Mouse (Mus musculus) erythroblast, embryonic 14.5 days (primary cell): Measurements from ENCODE around the gene Sat1. TPM values are rescaled to one million over a fixed set of nuclear protein-coding genes. Genes with fewer than 3 reads are reported as not detected.
"Not testable (repeated sequence)": the region's sequence is repeated elsewhere in the genome, so short reads cannot be mapped to it uniquely, and the experiment has no call there.

ENCODE experiments used
- H3K27me3 ChIP-seq: 2 replicates; pipeline ENCODE4 v1.6.1; 2012; ENCODE audit warnings: inconsistent platforms; ENCODE audit not compliant: control insufficient read depth
- H3K36me3 ChIP-seq: 2 replicates; pipeline ENCODE4 v1.6.1; 2012; ENCODE audit warnings: mild to moderate bottlenecking, inconsistent platforms; ENCODE audit not compliant: control insufficient read depth
- H3K4me1 ChIP-seq: 2 replicates; pipeline ENCODE4 v1.6.1; 2012; ENCODE audit warnings: inconsistent platforms; ENCODE audit not compliant: control insufficient read depth
- H3K4me3 ChIP-seq: replicated peaks from 2 replicates; pipeline ENCODE3; 2012; ENCODE audit warnings: moderate library complexity, mild to moderate bottlenecking, inconsistent platforms
- H3K9me3 ChIP-seq: 2 replicates; pipeline ENCODE4 v1.6.1; 2012; ENCODE audit warnings: low read length, inconsistent platforms, mixed read lengths; ENCODE audit not compliant: control insufficient read depth
- GATA1 ChIP-seq: IDR thresholded peaks from 2 replicates; pipeline ENCODE4 v1.6.1; 2012; ENCODE audit warnings: low read length, inconsistent platforms, mixed read lengths
- TAL1 ChIP-seq: IDR thresholded peaks from 3 replicates; pipeline ENCODE4 v1.6.1; 2012; ENCODE audit warnings: low read length, inconsistent platforms, mixed read lengths
- polyA plus RNA-seq: library from polyadenylated mRNA; stranded (reverse); fragments of >175 nt; gene quantifications from 2 replicates; pipeline ENCODE4 v1.2.3, GENCODE M21; 2012

Gene Sat1
- 0.31 and 1.1 TPM in 2 replicates for polyA plus RNA-seq

- Histone ChIP-seq H3K4me1 (peaks cover 8% of the 10 kb centered on the region), H3K4me3 (peak within 1 kb of the TSS; percentile 77), H3K27me3 (no peaks in the 10 kb centered on the region), H3K9me3 (no peaks in the 10 kb centered on the region), H3K36me3 (no peaks in the 10 kb centered on the region)
- TF ChIP-seq TAL1 (no peak), GATA1 (no peak)
These were observed at the start of gene Sat1 for GRCm38 (mm10) chrX:155216271-155216670. Gene Sat1, minus strand, starts transcription at chrX:155216449.

GRCm38 (mm10) chrX:155262915-155263252 lies 46.6 kb upstream of the Sat1 start:
- Histone ChIP-seq H3K4me1 (peaks cover 9% of the 10 kb centered on the region), H3K4me3 (peak overlapping the region; percentile 73), H3K27me3 (no peaks in the 10 kb centered on the region), H3K9me3 (peaks cover 2% of the 10 kb centered on the region; the same call in 1 of the 2 replicates), H3K36me3 (no peaks in the 10 kb centered on the region)
- TF ChIP-seq TAL1 (no peak), GATA1 (no peak)

GRCm38 (mm10) chrX:155262235-155262914 lies 46.1 kb upstream of the Sat1 start, which contains the start of gene Acot9:
Gene Acot9, plus strand, starts transcription at chrX:155262443.
- peaks cover 2% of the 10 kb centered on the region; the same call in 1 of the 2 replicates for H3K9me3 ChIP-seq
- H3K4me3 ChIP-seq = peak within 1 kb of the TSS; percentile 73
- TF ChIP-seq GATA1 = no peak
- H3K4me1 ChIP-seq = peaks cover 9% of the 10 kb centered on the region
- H3K36me3 ChIP-seq = no peaks in the 10 kb centered on the region
- H3K27me3 ChIP-seq = no peaks in the 10 kb centered on the region

GRCm38 (mm10) chrX:155256856-155257255 lies 40.6 kb upstream of the Sat1 start:
- no peaks in the 10 kb centered on the region for H3K36me3 ChIP-seq
- no peak for TF ChIP-seq GATA1
- no peaks in the 10 kb centered on the region for H3K9me3 ChIP-seq
- H3K4me3 ChIP-seq = no peak overlapping the region
- peaks cover under 1% of the 10 kb centered on the region; the same call in 1 of the 2 replicates for H3K4me1 ChIP-seq
- no peaks in the 10 kb centered on the region for H3K27me3 ChIP-seq

GRCm38 (mm10) chrX:155218277-155218676 lies 2.0 kb upstream of the Sat1 start:
- TF ChIP-seq TAL1 (no peak), GATA1 (no peak)

GRCm38 (mm10) chrX:155215501-155216248 lies 574 bp downstream of the Sat1 start:
- Histone ChIP-seq H3K27me3 (no peaks in the 10 kb centered on the region), H3K4me3 (peak overlapping the region; percentile 77), H3K9me3 (no peaks in the 10 kb centered on the region), H3K36me3 (no peaks in the 10 kb centered on the region), H3K4me1 (peaks cover 8% of the 10 kb centered on the region)
- TF ChIP-seq TAL1 = no peak
- TF ChIP-seq GATA1 = no peak

More at GRCm38 (mm10) chrX:155218277-155218676, 2.0 kb upstream of the Sat1 start:
- Histone ChIP-seq H3K36me3 (no peaks in the 10 kb centered on the region), H3K27me3 (no peaks in the 10 kb centered on the region), H3K4me3 (no peak overlapping the region), H3K4me1 (peaks cover 8% of the 10 kb centered on the region), H3K9me3 (no peaks in the 10 kb centered on the region)

GRCm38 (mm10) chrX:155214291-155215136 lies 1.7 kb downstream of the Sat1 start:
- no peaks in the 10 kb centered on the region for H3K27me3 ChIP-seq
- no peak overlapping the region for H3K4me3 ChIP-seq
- H3K4me1 ChIP-seq = peaks cover 8% of the 10 kb centered on the region
- no peaks in the 10 kb centered on the region for H3K36me3 ChIP-seq
- TF ChIP-seq GATA1 = no peak
- TF ChIP-seq TAL1 = no peak
- no peaks in the 10 kb centered on the region for H3K9me3 ChIP-seq

GRCm38 (mm10) chrX:155208671-155209070 lies 7.6 kb downstream of the Sat1 start:
- no peaks in the 10 kb centered on the region for H3K4me1 ChIP-seq
- H3K9me3 ChIP-seq = no peaks in the 10 kb centered on the region
- TF ChIP-seq GATA1 = no peak
- no peaks in the 10 kb centered on the region for H3K27me3 ChIP-seq
- H3K36me3 ChIP-seq = no peaks in the 10 kb centered on the region
- no peak overlapping the region for H3K4me3 ChIP-seq

GRCm38 (mm10) chrX:155205436-155205835 lies 10.8 kb downstream of the Sat1 start:
- not testable (repeated sequence) for H3K4me1 ChIP-seq, H3K9me3 ChIP-seq, H3K36me3 ChIP-seq, H3K27me3 ChIP-seq, H3K4me3 ChIP-seq
